Mouse (Mus musculus) spleen, postnatal 0 days (tissue): ENCODE measurements around the gene Ms4a10. TPM values are rescaled to one million over a fixed set of nuclear protein-coding genes. Genes with fewer than 3 reads are reported as not detected.

Experiments used
- polyA plus RNA-seq: library from polyadenylated mRNA; unstranded; fragments of >200 nt; fragmentation: Nextera tagmentation; extraction: Ambion mirVana; gene quantifications from 2 replicates; pipeline ENCODE4 v1.2.1, GENCODE M21; 2015

Gene Ms4a10
- not detected in 2 replicates for polyA plus RNA-seq

DNA sequence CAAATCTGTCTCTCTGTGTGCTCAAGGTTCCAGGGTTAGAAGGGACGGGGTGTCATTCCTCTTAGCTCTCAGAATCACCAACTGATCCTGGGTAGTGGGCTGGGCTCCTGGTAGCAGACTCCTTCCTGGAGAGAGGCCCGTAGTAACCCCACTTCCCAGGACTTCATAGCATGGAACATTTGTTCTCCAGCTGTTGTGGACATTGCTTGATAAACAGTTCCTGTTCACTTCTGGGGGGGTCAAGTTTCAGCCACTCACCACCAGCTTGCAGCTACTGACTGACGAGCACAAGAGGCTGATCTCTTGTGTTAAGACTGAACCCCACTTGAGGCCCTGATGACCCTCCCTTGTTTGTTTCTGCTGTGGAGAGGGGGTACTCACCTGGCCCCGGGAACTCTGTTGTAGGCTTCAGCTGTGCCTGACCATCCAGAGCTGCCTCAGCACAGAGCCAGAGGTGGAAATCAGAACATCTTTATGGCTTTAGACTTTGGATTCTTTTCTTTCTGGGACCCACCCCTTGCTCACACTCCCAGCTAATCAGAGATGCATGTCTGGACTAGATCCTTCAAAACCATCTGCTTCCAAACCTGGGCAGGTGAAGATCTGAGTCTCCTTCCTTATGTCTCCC, at the start of gene Ms4a10:
TSS of gene Ms4a10 (minus strand) at position 433 of the 628 bp plus-strand sequence.

DNA sequence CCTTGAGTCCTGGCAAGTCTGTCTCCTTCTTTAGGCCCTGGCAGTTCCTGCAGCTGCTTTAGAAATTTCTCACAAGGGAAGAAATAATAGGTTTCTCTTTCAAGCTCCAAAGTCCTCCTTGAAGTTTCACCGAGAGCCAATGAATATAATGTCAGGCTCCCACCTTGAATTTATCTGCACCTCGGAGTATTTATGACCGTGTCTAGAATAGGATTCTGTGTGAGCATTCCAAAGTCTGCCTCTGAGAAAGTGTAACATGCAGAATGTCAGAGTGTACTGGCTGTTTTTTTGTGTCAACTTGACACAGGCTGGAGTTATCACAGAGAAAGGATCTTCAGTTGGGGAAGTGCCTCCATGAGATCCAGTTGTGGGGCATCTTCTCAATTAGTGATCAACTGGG, 43.4 kb upstream of the Ms4a10 start, which contains the start of gene Ms4a18:
TSS of gene Ms4a18 (minus strand) at position 141 of the 400 bp plus-strand sequence.

DNA sequence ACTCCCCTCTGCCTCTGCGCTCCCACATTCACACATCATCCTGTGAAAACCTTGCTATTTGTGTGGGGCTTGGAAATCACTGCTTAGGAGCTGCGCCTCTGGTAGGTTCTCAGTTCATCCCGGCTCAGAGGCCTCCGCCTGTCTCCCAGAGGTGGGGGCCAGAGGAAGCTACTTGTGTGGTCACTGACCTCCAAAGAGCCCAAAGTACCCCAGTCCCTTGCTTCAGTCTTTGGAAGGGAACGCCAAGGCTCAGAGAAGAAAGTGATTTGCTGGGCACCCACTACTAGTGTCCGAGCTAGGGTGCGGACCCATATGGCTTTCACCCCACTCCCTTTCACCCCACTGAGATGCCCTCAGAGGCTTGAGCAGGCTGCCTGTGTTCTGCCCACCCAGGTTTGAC, 18.7 kb upstream of the Ms4a10 start, which contains the start of gene Ms4a15:
TSS of gene Ms4a15 (minus strand) at position 101 of the 400 bp plus-strand sequence.

DNA sequence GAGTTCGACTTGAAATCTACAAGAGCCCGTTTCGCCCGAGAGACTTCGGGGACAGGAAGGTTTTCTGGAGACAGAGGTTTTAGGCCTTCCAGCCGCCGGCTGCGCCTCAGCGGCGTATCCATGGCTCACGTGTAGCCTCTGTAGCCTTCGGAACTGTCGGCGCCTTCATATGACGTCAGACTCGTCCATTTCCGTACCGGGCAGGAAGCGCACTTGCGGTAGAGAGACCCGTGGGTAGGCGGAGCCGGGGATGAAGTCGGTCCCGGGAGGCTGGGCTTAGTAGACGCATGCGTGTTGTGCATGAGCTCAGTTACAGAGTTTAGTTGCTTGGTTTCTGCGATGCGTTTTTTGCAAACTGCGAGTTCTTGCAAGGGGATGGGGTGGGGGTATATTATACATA, 25.4 kb downstream of the Ms4a10 start, which contains the start of gene Ccdc86:
TSS of gene Ccdc86 (minus strand) at position 155 of the 400 bp plus-strand sequence.

DNA sequence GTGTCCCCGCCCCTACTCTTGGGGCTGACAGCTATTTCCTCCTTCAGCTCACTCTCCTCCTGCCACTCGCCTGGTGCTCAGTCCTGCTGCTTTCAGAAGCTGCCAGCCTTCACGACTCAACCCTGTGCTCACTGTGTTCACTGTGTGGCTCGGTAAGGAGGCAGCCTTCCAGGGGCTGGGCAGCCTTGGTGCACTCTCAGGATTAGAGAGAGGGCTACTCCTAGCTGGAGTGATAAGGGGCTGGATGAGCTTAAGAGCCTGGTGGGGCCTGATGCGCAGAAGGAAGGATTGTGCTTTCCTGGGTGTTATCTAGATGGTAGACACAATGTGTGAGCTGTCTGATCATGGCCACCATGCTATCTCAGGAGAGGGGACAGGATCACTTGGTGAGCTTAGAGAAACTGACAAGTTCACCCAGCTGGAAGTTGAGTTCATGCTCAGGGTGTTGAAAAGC, 37.3 kb downstream of the Ms4a10 start, which contains the start of gene Ptgdr2:
TSS of gene Ptgdr2 (plus strand) at position 51 of the 454 bp plus-strand sequence.

DNA sequence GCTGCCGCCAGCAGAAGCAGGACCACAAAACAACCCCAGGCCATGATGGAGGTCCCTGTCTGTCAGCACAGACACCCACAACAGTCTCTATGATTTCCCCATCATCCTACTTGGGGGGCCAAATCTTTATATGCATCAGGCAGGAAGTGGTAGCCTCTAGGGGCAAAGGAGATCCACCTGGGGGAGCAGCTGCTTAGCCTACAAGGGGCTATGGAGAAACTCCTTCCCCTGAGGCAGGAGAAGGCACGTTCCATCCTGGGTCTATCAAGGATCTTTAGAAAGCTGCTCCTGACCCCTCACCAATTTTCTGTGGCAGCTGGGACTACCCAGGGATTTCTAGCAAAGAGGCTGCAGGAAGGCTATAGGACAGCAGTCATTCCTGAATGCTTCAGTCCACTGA, 53.9 kb downstream of the Ms4a10 start, which contains the start of gene Zp1:
TSS of gene Zp1 (minus strand) at position 101 of the 400 bp plus-strand sequence.

Other genes with a start within 250 kb of the Ms4a10 start
- 0.32 and 0.67 TPM in 2 replicates for gene Cd5, start 235.7 kb downstream of the Ms4a10 start, polyA plus RNA-seq
- 0.29 and 0.40 TPM in 2 replicates for gene Cd6, start 144.6 kb downstream of the Ms4a10 start, polyA plus RNA-seq
- 4.9 and 6.8 TPM in 2 replicates for gene Slc15a3, start 134.9 kb downstream of the Ms4a10 start, polyA plus RNA-seq
- gene Tmem132a, start 104.7 kb downstream of the Ms4a10 start, polyA plus RNA-seq = 6.8 and 8.2 TPM in 2 replicates
- 26.2 and 34.8 TPM in 2 replicates for gene Tmem109, start 92.7 kb downstream of the Ms4a10 start, polyA plus RNA-seq
- 27.0 and 27.9 TPM in 2 replicates for gene Prpf19, start 79.4 kb downstream of the Ms4a10 start, polyA plus RNA-seq
- not detected in 2 replicates for gene Zp1, start 54.0 kb downstream of the Ms4a10 start, polyA plus RNA-seq
- gene Ptgdr2, start 37.5 kb downstream of the Ms4a10 start, polyA plus RNA-seq = 0.05 TPM in 1 of 2 replicates, not detected in the other
- gene Ccdc86, start 25.4 kb downstream of the Ms4a10 start, polyA plus RNA-seq = 17.8 and 18.3 TPM in 2 replicates
- not detected in 2 replicates for gene Ms4a15, start 18.6 kb upstream of the Ms4a10 start, polyA plus RNA-seq
- gene Ms4a18, start 43.4 kb upstream of the Ms4a10 start, polyA plus RNA-seq = not detected in 2 replicates
- gene Ms4a8a, start 106.4 kb upstream of the Ms4a10 start, polyA plus RNA-seq = 0.35 and 0.46 TPM in 2 replicates
- gene 1700017D01Rik, start 156.2 kb upstream of the Ms4a10 start, polyA plus RNA-seq = not detected in 2 replicates
- gene 1700025F22Rik, start 190.7 kb upstream of the Ms4a10 start, polyA plus RNA-seq = not detected in 2 replicates
- gene Ms4a13, start 222.1 kb upstream of the Ms4a10 start, polyA plus RNA-seq = not detected in 2 replicates